Mouse (Mus musculus): ENCODE results near the gene Anapc15. TPM values are rescaled to one million over a fixed set of nuclear protein-coding genes. Genes with fewer than 3 reads are reported as not detected.

The Anapc15 gene
- polyA plus RNA-seq, 1 experiment from 2014 or later: 127 TPM

Small RNA genes within 50 kb of the gene (microRNA-seq; reads per million reads assigned to microRNA genes)
- gene Gm22655: not detected

Other genes starting within 250 kb of the Anapc15 start
- gene Clpb, start 200.1 kb upstream of the Anapc15 start, polyA plus RNA-seq (2016; fragmentation: Nextera tagmentation; extraction: Ambion mirVana): 52.3 and 59.9 TPM in 2 replicates
- gene Phox2a, start 45.4 kb upstream of the Anapc15 start, polyA plus RNA-seq (2016; fragmentation: Nextera tagmentation; extraction: Ambion mirVana): not detected in 2 replicates
- 45.8 and 46.2 TPM in 2 replicates for gene Inppl1, start 25.5 kb upstream of the Anapc15 start, polyA plus RNA-seq (2016; fragmentation: Nextera tagmentation; extraction: Ambion mirVana)
- gene Folr2, start 6.5 kb upstream of the Anapc15 start, polyA plus RNA-seq (2016; fragmentation: Nextera tagmentation; extraction: Ambion mirVana): 0.47 and 0.68 TPM in 2 replicates
- gene Folr1, start 7.1 kb downstream of the Anapc15 start, polyA plus RNA-seq (2016; fragmentation: Nextera tagmentation; extraction: Ambion mirVana): 11.9 and 13.1 TPM in 2 replicates
- 157 and 165 TPM in 2 replicates for gene Lamtor1, start 42.2 kb downstream of the Anapc15 start, polyA plus RNA-seq (2016; fragmentation: Nextera tagmentation; extraction: Ambion mirVana)
- 0.62 and 1.2 TPM in 2 replicates for gene Tomt, start 42.6 kb downstream of the Anapc15 start, polyA plus RNA-seq (2016; fragmentation: Nextera tagmentation; extraction: Ambion mirVana)
- 10.1 and 11.9 TPM in 2 replicates for gene Lrrc51, start 70.2 kb downstream of the Anapc15 start, polyA plus RNA-seq (2016; fragmentation: Nextera tagmentation; extraction: Ambion mirVana)
- 95.7 and 96.0 TPM in 2 replicates for gene Numa1, start 70.4 kb downstream of the Anapc15 start, polyA plus RNA-seq (2016; fragmentation: Nextera tagmentation; extraction: Ambion mirVana)
- gene Il18bp, start 155.0 kb downstream of the Anapc15 start, polyA plus RNA-seq (2016; fragmentation: Nextera tagmentation; extraction: Ambion mirVana): 3.9 TPM in 2 replicates
- gene Rnf121, start 201.8 kb downstream of the Anapc15 start, polyA plus RNA-seq (2016; fragmentation: Nextera tagmentation; extraction: Ambion mirVana): 31.1 and 34.2 TPM in 2 replicates
- 48.6 and 50.7 TPM in 2 replicates for gene Xndc1, start 201.8 kb downstream of the Anapc15 start, polyA plus RNA-seq (2016; fragmentation: Nextera tagmentation; extraction: Ambion mirVana)
- gene Xntrpc, start 202.0 kb downstream of the Anapc15 start, polyA plus RNA-seq (2016; fragmentation: Nextera tagmentation; extraction: Ambion mirVana): 1.9 TPM in 2 replicates
- gene Trpc2, start 219.4 kb downstream of the Anapc15 start, polyA plus RNA-seq (2016; fragmentation: Nextera tagmentation; extraction: Ambion mirVana): not detected in 2 replicates
- 0.57 and 1.3 TPM in 2 replicates for gene Art1, start 238.0 kb downstream of the Anapc15 start, polyA plus RNA-seq (2016; fragmentation: Nextera tagmentation; extraction: Ambion mirVana)
- 2.9 and 3.2 TPM in 2 replicates for gene Art5, start 245.8 kb downstream of the Anapc15 start, polyA plus RNA-seq (2016; fragmentation: Nextera tagmentation; extraction: Ambion mirVana)